In the genomic region with DNA sequence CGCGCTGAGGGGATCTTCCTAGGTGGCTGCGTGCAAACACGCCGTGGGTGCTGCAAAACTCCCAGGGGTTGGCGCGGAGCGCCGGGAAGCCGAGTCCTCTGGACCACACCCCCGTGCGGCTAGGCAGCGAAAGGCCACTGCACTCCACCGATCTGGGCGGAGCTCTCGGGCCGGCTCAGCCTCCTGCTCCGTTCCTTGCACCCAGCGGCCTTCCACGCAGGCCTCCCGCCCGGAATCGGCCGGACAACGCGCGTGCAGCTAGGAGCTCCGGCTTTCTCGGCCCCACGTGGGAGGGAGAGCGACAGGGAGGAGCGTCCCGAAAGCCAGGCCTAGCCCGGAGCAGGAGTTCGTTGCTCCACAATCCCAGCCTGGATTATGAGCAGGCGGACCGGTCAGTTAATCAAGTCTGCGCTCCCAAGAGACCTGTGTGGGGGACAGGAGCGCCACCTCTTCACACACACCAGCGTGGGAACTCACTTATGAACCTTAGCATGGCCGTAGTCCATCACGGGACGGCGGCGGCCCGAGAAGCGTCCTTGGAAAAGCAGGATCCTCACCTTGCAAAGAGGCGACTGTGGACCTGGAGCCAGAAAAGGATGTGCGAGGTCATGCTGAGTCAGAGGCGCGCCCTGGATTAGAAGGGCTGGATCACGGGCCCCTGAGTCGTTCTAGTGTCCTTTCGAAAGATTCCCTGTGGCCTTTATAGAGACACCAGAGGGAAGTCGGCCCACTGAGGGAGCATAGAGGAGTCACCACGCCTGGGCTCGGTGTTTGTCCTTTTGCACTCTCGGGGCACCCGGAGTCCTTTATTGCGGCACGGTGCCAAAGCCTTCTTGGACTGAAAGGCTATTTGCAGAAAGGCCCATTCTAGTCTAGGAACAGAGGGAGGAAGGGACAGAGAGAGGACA, we compare ENCODE assay signal across 8 mouse cellular contexts. TPM values are rescaled to one million over a fixed set of nuclear protein-coding genes. Genes with fewer than 3 reads are reported as not detected.
DNase-seq lines count a peak whose midpoint lies in the region; ATAC-seq and TF ChIP-seq lines count a peak whose summit lies in the region.

A gene (minus strand): TSS at position 47 of the 908 bp plus-strand sequence.

- ATAC-seq in hindbrain, embryonic 16.5 days, result peak; percentile 91
- ATAC-seq in megakaryocyte, adult 5-6 weeks (ENCODE audit: poor library complexity, severe bottlenecking), result peak; percentile 83

- TF ChIP-seq CTCF in cortical plate, adult 2 months (IDR thresholded peaks at IDR 0.05; ENCODE audit: extremely low read depth, insufficient read depth, low read length), result no peak

- TF ChIP-seq POLR2A in cortical plate, adult 2 months (IDR thresholded peaks at IDR 0.05; ENCODE audit: extremely low read depth, insufficient read depth, low read length), result peak; percentile 41; the same call in 1 of the 2 replicates

- no peaks in the 10 kb centered on the region for H3K27me3 ChIP-seq in hindbrain, embryonic 16.5 days (replicated peaks; ENCODE audit: control insufficient read depth, insufficient read depth, low read length)

- peak within 1 kb of the TSS; percentile 55 for H3K4me3 ChIP-seq in cortical plate, adult 2 months (ENCODE audit: insufficient read depth, low read length)
- peak within 1 kb of the TSS; percentile 59 for H3K4me3 ChIP-seq in hindbrain, embryonic 16.5 days (ENCODE audit: low read length)

- H3K9me3 ChIP-seq in hindbrain, embryonic 16.5 days (ENCODE audit: control insufficient read depth, low read length), result no peaks in the 10 kb centered on the region

- DNase-seq in adrenal gland, adult 18-20 months (ENCODE audit: low spot score in 2 of 2), result peak; percentile 73 to 78
- peak; percentile 74 to 80 for DNase-seq in gastrocnemius, adult 8-10 months (ENCODE audit: low spot score in 2 of 2)
- peak; percentile 51 to 62 for DNase-seq in left cerebral cortex, adult 8-10 months (ENCODE audit: low spot score in 2 of 2)
- peak; percentile 37 for DNase-seq in retina, postnatal 7 days (ENCODE audit: low read depth, low spot score)
- DNase-seq in urinary bladder, postnatal 14 days (ENCODE audit: low spot score), result peak; percentile 83

- no peaks in the 10 kb centered on the region for H3K4me1 ChIP-seq in cortical plate, adult 2 months (ENCODE audit: control insufficient read depth, insufficient read depth, low read length)
- H3K4me1 ChIP-seq in hindbrain, embryonic 16.5 days (ENCODE audit: control insufficient read depth, insufficient read depth, low read depth, low read length), result peaks cover 12% of the 10 kb centered on the region

- 2% methylated on average over 60 of the region's 61 CpGs for WGBS in hindbrain, embryonic 16.5 days

- H3K4me2 ChIP-seq in hindbrain, embryonic 16.5 days (ENCODE audit: low read length), result peak within 1 kb of the TSS; percentile 96

- 0 out of 2 replicates have a peak within 1 kb of the TSS, but pooled peaks have one; percentile 12 for H3K27ac ChIP-seq in cortical plate, adult 2 months (ENCODE audit: insufficient read depth, low read length)
- peak within 1 kb of the TSS; percentile 31 for H3K27ac ChIP-seq in hindbrain, embryonic 16.5 days (ENCODE audit: low read depth, low read length)

- H3K9ac ChIP-seq in hindbrain, embryonic 16.5 days (ENCODE audit: low read depth, low read length), result peak within 1 kb of the TSS; percentile 83

- no peaks in the 10 kb centered on the region for H3K36me3 ChIP-seq in hindbrain, embryonic 16.5 days (ENCODE audit: control insufficient read depth, insufficient read depth, low read length)

RNA-seq across cellular contexts. Expression of the gene that starts here (rescaled TPM):
- total RNA-seq in adrenal gland, adult 18-20 months (2021), result 1 to 10 TPM; 7.4 to 7.8 TPM
- polyA plus RNA-seq in cortical plate, adult 2 months (2012; rRNA removed), result 6.8 and 7.6 TPM in 2 replicates
- 1 to 10 TPM; 2.0 to 2.2 (median 2.1) TPM for total RNA-seq in gastrocnemius, adult 8-10 months (2022)
- polyA plus RNA-seq in hindbrain, embryonic 16.5 days (2015; fragmentation: Nextera tagmentation; extraction: Ambion mirVana), result 4.9 and 7.2 TPM in 2 replicates
- 1 to 10 TPM; 5.4 to 8.6 (median 6.9) TPM for total RNA-seq in left cerebral cortex, adult 8-10 months (2022)
- 6.8 and 11.0 TPM in 2 replicates for total RNA-seq in megakaryocyte, adult 5-6 weeks (2015)
- 8.0 and 8.5 TPM in 2 replicates for total RNA-seq in megakaryocyte, adult 5-6 weeks (2017)

Comparison
In these comparisons a context has a peak if more than half of its experiments do, and no peak if none do; other contexts are left out.
1. Peak in every context shown above with its lines: DNase-seq, ATAC-seq, H3K4me3 ChIP-seq and H3K27ac ChIP-seq.